Mouse (Mus musculus): Measurements from ENCODE around the gene Glra4. TPM values are rescaled to one million over a fixed set of nuclear protein-coding genes. Genes with fewer than 3 reads are reported as not detected.
"Not testable (repeated sequence)": the region's sequence is repeated elsewhere in the genome, so short reads cannot be mapped to it uniquely, and the experiment has no call there.

Gene Glra4
- total RNA-seq, 2 experiments from 2014 or later: not detected

- no peak for DNase-seq
- intact Hi-C loops (cut with DNase I; ENCODE audit: low total_unique reads): no loop called here
Observed at GRCm38 (mm10) chrX:136740087-136740790, 39.7 kb downstream of the Glra4 start.

- intact Hi-C loops (cut with DNase I; ENCODE audit: low total_unique reads): no loop called here
- DNase-seq: no peak
Observed at GRCm38 (mm10) chrX:136732016-136732415, 47.9 kb downstream of the Glra4 start.

DNA sequence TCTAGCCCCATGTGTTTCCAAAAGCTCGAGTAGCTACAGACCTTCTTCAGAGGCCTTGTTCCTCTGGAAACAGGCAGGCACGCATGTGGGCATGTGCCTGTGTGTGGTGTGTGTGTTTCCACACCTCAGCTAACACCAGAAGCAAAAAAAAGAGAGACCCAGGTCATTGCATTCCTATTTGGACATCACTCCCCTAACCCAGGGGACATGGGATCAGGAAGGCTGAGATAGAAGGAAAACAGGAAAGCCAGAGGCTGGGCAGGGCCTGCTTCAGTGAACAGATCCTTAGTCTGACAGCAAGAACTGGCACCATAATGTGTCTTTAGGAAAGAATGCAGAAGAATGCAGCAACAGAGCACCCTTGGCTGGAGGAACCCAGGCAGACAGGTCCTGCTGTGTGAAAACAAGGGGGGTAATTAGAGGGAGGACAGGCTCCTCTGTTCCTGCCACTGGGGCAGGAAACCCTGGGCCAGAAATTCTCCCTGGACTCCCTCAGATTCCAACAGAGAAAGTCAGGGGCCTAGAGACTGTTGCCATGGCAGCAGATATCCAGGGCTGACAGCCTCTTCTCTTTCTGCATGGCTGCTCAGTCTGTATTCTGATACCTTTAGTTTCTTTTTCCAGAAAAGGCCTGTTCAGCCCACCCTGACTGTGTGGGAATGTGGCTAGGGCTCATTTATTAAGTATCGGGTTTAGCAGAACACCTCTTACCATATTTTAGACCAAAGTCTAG, 65.0 kb downstream of the Glra4 start:
- intact Hi-C loops (cut with DNase I; ENCODE audit: low total_unique reads): not testable (repeated sequence)

DNA sequence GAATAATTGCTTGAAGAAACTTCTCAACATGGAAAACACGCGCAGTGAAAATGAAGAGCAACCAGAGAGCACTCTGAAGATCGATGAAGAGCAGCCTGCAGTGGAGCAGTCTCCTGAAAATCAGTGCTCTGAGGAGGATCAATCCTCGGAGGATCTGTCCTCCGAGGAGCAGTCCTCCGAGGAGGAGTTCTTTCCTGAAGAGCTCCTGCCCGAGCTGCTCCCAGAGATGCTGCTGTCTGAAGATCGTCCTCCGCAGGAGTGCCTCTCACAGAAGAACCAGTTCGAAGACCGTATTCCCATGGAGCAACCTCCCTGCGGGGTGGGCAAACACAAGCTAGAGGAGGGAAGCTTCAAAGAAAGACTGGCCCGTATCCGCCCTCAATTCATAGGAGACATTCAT, 71.2 kb downstream of the Glra4 start:
- intact Hi-C loops (cut with DNase I; ENCODE audit: low total_unique reads): no loop called here
- no peak for DNase-seq

More for the DNA sequence above, 65.0 kb downstream of the Glra4 start:
- not testable (repeated sequence) for DNase-seq

DNA sequence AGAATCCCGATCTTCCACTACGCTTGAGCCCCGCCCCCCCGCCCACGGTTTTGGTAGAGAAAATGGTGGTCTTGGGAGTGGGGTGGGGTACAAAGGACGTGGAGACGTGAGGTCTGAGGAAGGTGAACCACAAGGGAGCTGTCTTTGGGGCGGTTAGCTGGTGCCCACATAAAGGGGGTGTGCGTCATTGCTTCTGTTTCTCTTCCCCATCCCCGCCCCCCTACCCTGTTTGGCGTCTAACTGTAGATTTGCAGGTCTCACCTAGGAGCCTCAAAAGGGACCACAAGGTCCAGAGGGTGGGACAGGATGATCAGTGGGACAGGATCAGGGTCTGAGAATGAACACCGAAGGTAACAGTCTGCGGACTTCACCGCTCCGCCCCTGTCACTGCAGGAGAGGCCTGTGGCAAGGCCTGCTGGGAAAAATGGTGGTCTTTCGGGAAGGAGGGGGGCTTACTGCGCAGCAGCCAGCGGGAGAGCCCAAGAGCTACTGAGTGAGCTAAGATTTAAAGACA, 71.7 kb downstream of the Glra4 start:
- intact Hi-C loops (cut with DNase I; ENCODE audit: low total_unique reads): no loop called here
- peak; percentile 27 for DNase-seq

Other genes starting within 250 kb of the Glra4 start
- gene Kir3dl2, start 236.1 kb downstream of the Glra4 start, total RNA-seq (2021): not detected
- 1 to 10 TPM; 2.1 to 2.3 TPM for gene Tceal3, start 189.3 kb downstream of the Glra4 start, total RNA-seq (2021)
- gene Tceal1, start 72.2 kb downstream of the Glra4 start, total RNA-seq (2021): 1 to 10 TPM; 2.6 to 2.8 TPM
- 100 to 1,000 TPM; 149 to 161 TPM for gene Morf4l2, start 36.5 kb downstream of the Glra4 start, total RNA-seq (2021)
- 10 to 100 TPM in 1 of 2 experiments, 1 to 10 TPM in 1; 5.6 to 14.5 TPM for gene Plp1, start 42.5 kb upstream of the Glra4 start, total RNA-seq (2021)
- gene Rab9b, start 88.6 kb upstream of the Glra4 start, total RNA-seq (2021): under 1 TPM; 0.13 to 0.16 TPM
- gene H2bfm, start 147.2 kb upstream of the Glra4 start, total RNA-seq (2021): not detected
- 1 to 10 TPM; 7.3 to 9.3 TPM for gene Tmsb15b2, start 195.4 kb upstream of the Glra4 start, total RNA-seq (2021)
- gene Tmsb15l, start 196.7 kb upstream of the Glra4 start, total RNA-seq (2021): under 1 TPM in 1 of 2 experiments, not detected in 1; 0.94 TPM
- 1 to 10 TPM; 1.8 to 4.9 TPM for gene Tmsb15b1, start 196.7 kb upstream of the Glra4 start, total RNA-seq (2021)
- gene Zcchc18, start 213.0 kb upstream of the Glra4 start, total RNA-seq (2021): under 1 TPM in 1 of 2 experiments, not detected in 1; 0.16 TPM